Mouse (Mus musculus) activated CD4-positive, CD25-positive, alpha-beta regulatory T cell, adult 4 months (primary cell): Measurements from ENCODE around the gene Med29. TPM values are rescaled to one million over a fixed set of nuclear protein-coding genes. Genes with fewer than 3 reads are reported as not detected.
"Not testable (repeated sequence)": the region's sequence is repeated elsewhere in the genome, so short reads cannot be mapped to it uniquely, and the experiment has no call there.

ENCODE experiments used
- ATAC-seq: one replicate; pipeline ENCODE4 v1.8.0; 2017
- polyA plus RNA-seq, 2 experiments: library from polyadenylated mRNA; unstranded; fragments of 100-300 nt; shearing (Covaris generic); gene quantifications; one replicate each; pipeline ENCODE4 v1.2.1; 2017

Gene Med29
- polyA plus RNA-seq, 2 experiments from 2014 or later: 29.7 to 30.6 TPM

DNA sequence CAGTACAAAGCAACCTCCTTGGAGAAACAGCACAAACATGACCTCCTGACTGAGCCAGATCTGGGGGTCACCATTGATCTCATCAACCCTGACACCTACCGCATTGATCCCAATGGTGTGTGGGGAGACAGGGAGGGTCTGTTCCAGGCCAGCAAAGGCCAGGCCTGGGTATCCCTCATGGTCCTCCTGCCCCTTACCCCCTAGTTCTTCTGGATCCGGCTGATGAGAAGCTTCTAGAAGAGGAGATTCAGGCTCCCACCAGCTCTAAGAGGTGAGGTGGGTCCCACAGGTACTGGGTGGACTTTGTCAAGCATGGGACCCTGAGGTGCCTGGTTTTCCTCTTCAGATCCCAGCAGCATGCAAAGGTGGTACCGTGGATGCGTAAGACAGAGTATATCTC, 2.9 kb upstream of the Med29 start:
- no peak for ATAC-seq

DNA sequence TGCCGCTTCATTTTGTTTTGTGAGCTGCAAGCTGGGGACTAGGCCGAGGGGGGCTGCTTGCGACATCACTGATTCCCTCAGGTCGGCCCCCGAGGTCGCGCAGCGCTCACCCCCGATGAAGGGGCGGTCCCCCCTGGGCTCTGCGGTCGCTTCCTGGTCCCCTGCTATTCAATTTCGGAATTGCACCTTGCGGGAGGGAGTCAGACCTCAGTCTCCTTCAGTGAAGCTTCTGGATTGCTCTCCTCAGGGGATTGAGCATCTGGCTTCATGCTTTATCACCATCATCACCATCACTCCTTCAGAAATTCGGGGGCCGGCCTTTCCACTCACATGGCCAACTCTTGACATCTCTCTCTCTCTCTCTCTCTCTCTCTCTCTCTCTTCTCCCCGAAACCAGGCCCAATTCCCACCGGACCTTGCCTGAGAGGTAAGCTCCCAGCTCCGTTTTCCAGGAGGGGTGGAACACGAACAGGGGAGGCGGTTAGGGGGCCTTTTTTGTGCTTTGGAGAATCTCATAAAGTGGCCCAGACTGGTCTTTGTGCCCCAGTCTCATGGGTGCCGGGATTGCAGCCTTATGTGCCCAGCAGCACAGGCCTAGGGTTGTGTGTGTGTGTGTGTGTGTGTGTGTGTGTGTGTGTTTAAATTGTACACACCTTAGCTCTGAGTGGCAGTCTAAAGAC, 904 bp upstream of the Med29 start:
- ATAC-seq: peak; percentile 3

DNA sequence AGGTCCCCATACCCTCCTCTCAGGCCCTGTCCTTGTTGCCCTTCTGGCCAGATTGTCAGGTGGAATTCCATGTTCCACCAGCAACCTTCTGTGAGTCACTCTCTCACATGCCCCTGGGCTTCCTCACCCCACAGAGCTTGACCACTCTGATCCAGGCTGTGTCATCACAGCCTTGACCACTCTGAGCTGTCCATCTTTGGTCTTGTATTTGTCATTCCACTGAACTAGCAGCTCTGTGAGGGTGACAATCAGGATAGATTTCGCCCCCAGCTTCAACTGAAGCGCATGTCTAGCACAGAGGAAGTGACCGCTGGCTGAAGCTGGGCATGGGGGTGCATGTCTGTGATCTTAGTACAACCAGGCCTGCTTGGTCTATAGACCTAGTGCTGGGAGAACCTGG, 2.2 kb downstream of the Med29 start:
- ATAC-seq: no peak

DNA sequence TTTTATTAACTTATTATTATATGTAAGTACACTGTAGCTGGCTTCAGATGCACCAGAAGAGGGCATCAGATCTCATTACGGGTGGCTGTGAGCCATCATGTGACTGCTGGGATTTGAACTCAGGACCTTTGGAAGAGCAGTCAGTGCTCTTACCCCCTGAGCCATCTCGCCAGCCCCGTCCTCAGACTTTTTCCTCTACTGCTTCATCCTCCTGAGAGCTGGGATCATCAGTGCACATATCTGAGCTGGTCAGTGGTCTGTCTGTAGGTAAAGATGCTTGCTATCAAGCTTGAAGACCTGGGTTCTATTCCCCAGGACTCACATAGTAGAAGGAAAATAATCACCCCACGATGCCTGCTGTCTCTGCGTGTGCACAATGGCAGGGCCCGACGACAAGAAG, 5.1 kb downstream of the Med29 start:
- not testable (repeated sequence) for ATAC-seq

DNA sequence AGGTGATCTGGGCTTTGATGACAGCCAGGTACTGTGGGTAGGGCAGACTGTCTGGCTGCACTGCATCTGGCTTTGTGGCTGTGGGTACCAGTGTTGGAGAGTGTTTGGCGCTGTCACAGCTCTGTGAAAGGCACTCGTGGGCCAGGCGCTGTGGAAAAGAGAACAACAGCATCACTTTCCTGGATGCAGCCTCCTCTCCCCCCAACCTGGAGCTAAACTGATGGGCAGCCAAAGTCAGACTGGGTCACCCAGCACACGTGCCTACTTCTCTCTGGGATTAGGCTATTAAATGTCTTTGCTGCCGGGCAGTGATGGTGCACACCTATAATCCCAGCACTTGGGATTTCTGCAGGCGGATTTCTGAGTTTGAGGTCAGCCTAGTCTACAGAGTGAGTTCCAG, 5.6 kb downstream of the Med29 start:
- not testable (repeated sequence) for ATAC-seq

DNA sequence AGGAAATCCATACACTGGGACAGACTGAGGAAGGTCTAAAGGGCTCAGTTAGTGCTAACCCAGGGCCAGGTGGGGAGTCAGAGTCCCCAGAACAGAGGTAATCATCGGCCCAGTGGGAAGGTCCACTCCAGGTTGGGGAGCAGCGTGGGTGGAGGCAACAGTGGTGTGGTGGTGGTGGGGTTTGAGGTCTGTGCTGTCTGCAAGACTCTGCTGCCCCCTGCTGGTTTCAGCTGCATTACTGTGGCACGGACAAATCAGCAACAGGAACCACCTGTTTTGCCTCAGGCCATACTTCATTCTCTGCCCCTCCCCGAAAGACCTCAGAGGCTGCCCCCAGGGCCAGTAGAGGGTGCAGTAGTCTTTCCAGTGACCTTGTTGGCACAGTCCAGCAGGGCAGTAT, 6.0 kb downstream of the Med29 start:
- ATAC-seq: no peak

DNA sequence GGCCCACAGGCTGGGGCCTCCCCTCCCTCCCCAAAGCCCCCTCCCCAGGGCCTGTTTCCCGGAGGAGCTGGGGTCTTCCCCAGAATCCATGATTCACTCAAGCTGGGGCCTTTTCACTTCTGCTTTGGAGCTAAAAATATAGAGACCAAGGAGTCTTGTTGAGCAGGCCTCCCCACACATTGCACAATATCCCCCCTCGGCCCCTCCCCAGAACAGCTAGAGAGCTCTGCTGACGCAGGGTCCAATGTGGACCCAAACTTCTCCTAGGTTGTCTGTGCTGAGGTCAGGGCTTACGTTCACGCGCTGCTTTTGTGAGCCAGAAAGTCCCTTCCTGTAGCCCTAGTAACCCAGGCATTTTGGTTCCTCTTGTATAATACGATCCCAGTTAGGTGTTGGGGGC, 6.5 kb downstream of the Med29 start:
- no peak for ATAC-seq

DNA sequence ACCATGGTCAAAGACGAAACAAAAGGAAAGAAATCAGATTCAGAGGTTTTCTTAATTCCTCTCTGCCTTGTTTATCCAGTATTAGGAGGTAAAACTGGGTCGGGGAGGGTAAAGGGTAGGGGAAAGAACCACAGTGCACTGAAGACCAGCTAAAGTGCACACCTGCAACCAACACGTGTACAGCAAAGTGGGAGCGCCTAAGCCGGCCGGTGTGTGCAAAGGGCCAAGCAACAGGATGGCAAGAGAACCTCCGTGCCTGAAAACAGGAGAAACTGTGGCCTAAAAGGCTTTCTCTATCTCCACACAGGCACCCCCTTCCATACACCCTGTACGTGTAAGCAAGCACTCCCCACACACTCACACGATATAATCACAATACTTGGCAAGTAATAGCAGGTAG, 7.3 kb downstream of the Med29 start:
- no peak for ATAC-seq

DNA sequence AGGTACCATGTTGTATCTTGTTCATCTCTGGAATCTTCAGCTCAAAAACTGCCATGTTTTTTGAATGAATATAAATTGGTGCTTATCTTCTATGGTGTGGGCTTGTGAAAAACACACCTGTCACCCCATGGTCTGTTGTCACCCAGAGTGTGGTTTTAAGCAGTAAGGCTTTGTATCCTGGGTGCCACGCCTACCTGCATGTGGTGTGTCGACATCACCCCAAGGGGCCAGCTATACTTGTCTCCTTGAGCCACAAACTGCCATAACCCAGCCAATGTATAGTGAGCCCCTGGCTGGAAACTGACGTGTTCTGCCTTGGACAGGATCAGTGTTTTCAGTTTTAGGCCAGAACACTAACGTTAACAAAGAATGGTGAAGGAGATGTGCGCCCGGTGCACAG, 8.3 kb downstream of the Med29 start:
- ATAC-seq: no peak

DNA sequence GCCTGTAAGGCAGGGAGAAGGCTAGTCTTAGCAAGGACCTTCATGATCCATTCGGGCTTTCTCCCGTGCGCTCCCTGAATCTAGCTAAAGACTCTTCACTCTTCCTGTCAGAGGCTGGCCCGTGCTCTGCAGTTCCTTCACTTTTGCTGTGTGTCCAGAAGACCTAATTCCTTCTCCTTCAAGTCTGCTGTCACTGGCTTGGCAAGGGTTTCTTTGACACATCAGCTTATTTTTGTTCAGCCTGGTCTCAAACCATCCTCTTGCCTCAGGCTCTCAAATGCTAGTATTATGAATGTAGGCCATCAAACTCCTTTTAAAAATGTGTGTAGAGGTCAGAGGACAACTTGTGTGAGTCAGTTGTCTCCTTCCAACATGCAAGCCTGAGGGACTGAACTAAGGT, 8.9 kb downstream of the Med29 start:
- no peak for ATAC-seq

DNA sequence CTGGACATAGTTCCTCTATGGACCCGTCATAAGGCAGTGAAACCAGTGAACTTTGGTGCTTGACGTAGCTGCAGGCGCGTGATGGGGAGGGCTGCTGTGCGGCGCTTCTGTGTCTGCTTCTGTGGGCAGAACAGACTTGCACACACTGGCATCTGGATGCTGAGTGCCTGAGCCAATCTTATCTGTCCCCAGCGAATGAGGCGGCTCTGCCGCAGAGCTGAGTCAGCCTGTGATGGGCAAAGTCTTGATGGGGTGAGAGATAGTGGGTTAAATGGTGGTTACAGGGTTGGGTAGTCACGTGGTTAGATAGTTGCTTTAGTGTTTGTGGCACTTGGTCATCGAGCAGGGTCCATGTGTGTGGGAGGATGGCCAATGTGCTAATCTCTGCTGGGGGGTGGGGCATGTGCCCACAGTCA, 9.5 kb downstream of the Med29 start:
- peak; percentile 37 for ATAC-seq

DNA sequence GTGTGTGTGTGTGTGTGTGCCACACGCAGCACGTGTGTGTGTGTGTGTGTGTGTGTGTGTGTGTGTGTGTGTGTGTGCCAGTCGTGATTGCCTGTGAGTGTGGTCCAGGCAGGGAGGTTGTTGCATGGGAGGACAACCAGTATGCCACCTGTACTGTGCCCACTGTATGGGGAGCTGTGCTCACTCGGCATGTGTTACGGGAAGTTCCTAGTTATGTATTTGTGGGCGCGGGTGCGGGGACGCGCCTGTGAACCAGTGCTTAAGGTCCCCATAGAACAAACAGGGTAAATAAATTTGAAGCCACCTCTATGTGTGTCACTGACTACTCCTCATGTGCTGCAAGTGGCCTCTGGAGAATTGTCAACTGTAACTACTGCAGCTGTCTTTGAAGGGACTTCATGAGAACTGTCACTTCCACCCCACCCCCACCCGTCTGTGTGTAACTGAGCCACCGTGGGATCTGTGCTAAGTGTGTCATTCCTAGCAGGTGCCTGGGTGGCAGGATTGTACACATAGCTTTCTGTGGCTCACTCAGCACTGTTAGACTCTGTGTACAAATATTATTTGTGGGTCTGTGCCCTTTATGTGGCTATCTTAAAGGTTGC, 10.1 kb downstream of the Med29 start:
- no peak for ATAC-seq

DNA sequence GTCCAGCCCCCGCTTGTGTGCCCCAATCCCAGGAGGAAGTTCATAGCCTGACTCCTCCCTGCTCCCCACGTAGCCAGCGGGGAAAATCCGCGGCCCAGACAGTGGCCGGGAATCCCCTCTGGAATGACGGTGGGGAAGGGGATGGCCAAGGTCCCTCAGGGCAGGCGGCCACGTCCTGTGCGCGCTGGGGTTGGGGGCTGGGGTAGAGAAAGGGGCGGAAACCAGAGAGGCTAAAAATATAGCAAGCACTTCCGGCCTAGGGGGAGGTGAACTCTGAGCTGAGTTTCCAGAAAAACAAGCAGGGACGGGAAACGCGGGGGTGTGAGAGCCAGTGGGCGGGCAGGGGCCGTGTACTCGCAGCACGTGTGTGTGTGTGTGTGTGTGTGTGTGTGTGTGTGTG, 10.6 kb downstream of the Med29 start:
- ATAC-seq: peak; percentile 19

DNA sequence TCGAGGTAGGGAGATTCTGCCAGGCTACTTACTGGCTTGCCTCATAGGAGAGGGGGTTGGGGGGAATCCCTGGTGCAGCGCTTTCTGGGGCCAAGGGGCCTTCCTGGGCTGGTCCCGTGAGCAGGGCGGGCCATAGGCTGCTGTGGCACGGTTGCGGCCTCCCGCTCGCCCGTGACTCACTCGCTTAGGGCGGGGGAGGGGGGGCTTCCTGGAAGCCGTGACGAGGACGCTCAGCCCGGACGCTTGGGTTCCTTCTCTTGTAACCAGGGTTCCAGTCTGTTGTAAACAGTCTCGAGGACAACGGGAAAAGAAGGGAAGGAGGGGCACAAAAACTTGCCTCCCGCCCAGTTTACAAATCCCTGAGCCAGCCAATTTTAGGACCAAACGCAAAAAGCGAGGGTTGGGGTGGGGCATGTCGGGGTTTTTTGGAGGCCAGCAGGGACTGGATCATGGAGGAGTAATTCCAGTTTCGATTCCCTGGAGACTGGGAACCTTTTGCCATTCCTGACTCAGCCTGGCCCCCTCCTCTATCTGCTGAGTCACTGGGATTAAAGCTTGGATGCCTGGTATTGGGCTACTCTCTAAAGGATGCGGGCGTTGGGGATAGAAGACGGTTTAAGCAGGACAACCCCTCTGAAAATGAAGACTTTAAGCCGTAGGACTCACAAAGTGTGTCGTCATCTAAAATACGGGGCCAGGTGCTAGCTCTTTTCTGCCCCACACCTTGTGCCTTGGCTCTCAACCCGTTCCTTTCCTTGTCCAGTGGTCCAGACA, 11.3 kb downstream of the Med29 start:
- ATAC-seq: peak; percentile 45

DNA sequence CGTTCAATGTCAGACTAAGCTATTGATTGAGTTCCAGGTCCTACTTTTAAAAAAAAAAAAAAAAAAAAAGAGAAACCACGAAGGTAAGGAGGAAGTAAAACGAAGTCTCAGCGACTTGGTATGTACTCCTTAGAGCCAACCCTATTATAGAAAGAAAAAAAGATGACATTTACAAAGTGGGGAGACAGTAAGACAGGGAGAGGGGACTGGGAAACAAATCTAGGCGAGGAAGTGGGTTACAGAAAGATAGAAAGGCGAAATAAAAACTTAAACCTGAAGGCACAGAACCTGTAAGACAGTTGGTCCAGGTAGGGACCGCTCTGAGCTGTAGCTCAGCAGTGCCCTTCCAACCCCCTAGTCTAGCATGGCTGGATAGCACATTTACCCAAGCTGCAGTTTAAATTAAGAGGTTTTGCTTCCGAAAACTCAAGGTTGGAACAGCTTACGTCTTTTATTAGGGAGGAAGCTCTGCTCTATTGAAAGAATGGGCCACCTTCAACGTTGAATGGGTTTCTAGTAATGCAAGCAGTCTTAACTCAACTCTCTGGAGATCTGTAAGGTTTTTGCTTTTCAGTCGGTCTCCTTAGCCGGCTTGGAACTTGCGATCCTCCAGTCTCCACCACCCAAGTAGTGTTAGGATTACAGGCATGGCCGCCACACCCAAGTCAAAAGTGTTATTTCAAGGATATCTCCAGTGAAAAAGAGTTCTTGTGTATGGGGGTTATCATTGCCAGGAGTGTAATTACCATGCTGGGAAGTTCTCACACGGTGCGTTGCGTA, 12.1 kb downstream of the Med29 start, which contains the start of gene Zfp36:
TSS of gene Zfp36 (minus strand) at position 17 of the 780 bp plus-strand sequence.
- no peak for ATAC-seq

DNA sequence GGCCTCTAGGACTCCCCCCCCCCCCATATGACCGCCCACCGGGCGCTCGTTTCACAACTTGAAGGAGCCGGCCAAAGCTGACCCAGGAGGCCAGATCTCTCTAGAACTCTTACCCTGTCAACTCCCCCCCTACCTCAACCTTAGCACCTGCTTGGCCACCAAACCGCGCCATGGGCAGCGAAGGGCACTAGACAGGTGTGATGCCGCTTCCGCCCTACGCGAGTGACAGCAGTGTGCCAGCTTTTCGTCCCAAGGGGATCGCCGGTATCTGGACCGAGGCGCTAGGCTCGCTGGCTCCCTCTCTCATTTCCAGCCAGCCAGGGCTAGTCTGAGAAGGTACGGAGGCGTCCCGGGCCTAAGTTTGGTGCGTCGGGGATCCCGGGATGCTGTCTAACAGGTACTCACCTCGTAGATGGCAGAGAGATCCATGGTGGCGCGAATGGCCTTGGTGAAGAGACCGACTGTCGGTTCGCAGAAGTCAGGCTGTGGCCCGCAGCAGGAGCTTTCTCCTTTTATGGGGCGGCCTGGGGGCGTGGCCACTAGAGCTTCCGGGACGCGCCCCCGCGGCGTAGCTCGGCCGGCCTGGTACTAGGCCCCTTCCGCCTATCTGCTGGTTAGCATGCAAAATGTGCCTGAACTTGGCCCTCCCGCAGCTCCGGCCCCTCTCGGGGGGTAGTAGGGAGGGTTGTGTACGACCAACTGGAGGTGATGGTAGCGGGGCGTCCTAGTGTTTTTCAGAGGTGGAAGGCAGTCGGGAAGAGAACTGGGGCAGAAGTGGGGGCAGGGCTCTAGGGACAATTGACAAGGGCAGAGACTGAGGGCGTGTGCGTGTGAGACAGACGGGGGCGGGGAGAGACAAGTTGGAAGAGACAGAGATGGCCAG, 13.5 kb downstream of the Med29 start:
- peak; percentile 15 for ATAC-seq

DNA sequence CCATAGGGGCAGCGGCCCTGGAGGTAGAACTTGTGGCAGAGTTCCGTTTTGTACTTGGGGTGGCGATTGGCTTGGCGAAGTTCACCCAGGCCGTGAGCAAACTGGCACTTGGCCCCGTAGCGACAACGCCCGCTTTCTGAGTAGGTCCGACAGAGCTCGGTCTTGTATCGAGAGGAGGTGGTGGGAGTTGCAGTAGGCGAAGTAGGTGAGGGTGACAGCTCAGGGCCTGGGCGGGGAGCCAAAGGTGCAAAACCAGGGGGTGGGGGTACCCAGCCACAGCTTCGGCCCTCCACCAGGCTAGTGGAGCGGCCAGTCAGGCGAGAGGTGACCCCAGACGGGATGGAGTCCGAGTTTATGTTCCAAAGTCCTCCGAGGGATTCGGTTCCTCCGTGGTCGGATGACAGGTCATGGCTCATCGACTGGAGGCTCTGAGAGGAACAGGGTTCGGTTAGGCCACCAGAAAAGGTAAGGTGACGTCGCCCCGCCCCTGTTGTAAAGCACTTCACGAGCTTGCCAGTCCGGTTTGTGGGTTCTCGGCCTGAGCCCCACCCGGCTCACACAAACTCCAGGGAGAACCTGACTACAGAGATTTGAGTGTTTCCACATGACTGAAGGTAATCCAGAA, 14.3 kb downstream of the Med29 start:
- ATAC-seq: no peak

DNA sequence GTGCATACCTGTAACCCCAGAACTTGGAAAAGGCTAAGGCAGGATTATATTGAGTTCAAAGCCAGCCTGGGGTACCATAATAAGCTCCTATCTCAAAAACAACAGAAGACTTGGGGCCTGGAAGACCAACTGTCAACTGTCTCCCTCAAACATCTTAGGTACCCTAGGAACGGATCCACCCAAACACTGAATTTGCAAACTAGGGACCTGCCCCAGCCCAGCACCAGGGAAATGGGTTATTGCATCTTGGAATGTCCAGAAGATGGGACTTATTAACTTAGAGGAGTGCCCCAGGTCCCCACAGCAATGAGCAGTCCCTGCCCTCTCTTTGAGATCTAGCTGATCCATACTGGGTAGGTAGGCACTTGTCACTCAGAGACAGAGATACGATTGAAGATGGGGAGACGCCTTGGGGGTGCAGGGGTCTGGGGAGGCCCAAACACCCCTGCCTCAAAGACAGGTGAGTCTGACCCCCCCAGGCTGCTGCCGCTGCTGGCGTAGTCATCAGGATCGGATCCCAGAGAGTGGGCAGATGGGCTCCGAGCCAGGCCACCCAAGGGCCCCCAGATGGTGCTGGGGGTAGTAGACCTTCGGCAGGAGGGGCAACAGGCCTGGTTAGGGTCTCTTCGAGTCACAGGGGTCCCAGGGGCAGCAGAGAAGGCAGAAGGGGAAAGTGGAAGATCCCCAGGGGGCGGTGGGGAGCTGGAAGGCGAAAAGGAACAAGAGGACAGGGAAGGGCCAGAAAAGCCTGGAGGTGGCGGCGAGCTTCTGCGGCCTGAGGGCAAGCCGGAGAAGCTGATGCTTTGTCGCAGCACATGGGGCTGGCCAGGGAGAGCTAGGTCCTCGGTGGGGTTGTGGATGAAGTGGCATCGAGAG, 15.1 kb downstream of the Med29 start:
- no peak for ATAC-seq

DNA sequence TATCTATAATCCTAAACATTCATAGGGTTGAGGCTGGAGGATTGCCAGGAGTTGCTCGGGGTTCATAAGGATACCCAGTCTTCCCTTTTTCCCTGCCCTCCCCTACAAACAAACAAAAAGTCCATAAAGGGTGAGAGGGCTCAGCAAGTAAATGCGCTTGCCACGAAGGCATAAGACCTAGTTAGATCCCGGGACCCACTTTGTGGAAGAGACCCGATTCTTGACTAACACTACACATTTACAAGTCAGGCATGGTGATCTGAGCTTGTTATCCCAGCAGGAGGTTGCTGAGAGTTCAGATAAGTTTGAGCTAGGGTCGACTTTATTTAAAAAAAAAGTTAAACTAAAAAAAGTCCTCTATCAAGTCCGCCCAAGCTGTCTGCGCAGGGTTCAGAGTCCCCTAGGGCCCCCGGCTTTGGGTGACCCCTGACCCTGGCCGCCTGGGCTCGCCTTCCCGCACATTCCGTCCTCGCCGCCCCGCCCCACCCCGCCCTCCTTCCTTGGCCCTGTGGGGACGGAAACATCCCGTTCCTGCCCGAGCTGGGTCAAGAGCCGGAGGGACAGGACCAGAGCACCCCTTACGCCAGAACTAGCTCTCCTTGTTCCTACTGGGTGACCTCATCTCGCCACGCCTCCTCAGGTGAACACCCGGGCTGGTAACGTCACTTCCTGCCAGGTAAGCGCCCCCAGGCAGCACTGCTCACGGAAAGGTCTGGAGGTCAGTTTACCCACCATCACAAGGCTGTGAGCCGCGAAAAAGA, 16.3 kb downstream of the Med29 start:
- no peak for ATAC-seq
